Mouse (Mus musculus): Measurements from ENCODE around the gene Mpnd. TPM values are rescaled to one million over a fixed set of nuclear protein-coding genes. Genes with fewer than 3 reads are reported as not detected.

Gene Mpnd
- polyA plus RNA-seq (2016; fragmentation: Nextera tagmentation; extraction: Ambion mirVana), result 69.5 and 111 TPM in 2 replicates

DNA sequence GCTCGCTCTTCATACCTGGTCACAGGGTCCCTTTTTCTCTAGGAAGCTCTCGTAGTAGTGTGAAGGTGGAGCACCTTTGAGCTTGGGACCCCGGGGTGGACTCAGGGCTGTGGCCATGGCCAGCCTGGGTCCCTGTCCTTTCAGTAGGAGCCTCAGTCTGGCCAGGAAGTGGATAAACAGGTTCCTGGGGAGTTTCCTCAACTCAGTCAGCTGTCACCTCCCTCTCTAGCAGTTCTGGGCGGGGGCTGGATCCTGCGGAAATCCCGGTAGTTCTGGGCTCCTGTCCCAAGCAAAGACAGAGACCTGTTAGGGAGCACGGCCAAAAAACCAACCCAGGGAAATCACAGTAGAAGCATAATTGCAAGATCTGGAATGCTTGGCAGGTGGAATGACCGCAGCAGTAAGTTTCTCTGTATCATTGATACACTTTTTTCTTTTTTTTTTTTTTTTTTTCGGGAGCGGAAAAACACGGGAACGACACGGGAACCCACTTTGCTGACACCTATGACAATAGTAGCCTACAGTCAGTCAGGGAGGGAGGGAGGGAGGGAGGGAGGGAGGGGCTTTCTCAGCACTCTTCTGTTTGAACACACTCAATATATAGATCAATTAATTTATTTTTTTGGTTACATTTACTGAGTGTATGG lies at the start of gene Mpnd, which contains the start of gene Stap2:
Gene Mpnd (plus strand): TSS at position 297 of the 647 bp plus-strand sequence.
Gene Stap2 (minus strand): TSS at position 170 of the 647 bp plus-strand sequence.
- Histone ChIP-seq H3K36me3 (no peaks in the 10 kb centered on the region), H3K27me3 (ENCODE audit: insufficient read depth, poor library complexity, severe bottlenecking) (peaks cover 33% of the 10 kb centered on the region), H3K4me3 (peak within 1 kb of the TSS; percentile 27), H3K9me3 (no peaks in the 10 kb centered on the region), H3K4me1 (peaks cover 33% of the 10 kb centered on the region), H3K27ac (peak within 1 kb of the TSS; percentile 2; the same call in 1 of the 2 replicates)
- whole genome bisulfite sequencing, result 40% methylated on average over 13 of the region's 13 CpGs
- no peak for DNase-seq (ENCODE audit: low spot score)

DNA sequence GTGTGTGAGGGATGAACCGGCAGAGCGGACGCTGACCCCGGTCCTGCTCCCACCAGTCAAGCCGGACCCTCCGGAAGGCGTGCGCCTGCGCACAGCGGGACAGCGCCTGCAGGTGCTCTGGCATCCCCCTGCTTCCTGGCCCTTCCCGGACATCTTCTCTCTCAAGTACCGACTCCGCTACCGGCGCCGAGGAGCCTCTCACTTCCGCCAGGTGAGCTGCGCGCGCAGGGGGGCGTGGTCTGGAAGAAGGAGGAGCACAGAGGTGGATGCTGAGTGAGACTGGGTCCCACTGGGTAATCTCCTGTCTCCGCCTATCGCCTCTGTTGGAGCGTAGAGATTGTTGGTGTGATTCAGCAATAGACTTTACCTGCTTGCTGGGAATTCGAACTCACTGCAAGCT lies 49.4 kb upstream of the Mpnd start:
- peak; percentile 87 for DNase-seq (ENCODE audit: low spot score)
- no peaks in the 10 kb centered on the region for H3K9me3 ChIP-seq
- WGBS, result 1% methylated on average over 26 of the region's 26 CpGs
- peaks cover 19% of the 10 kb centered on the region for H3K4me1 ChIP-seq
- H3K27me3 ChIP-seq (ENCODE audit: insufficient read depth, poor library complexity, severe bottlenecking), result peaks cover 29% of the 10 kb centered on the region
- H3K27ac ChIP-seq, result peak overlapping the region; percentile 11; the same call in 1 of the 2 replicates
- H3K36me3 ChIP-seq, result peaks cover 5% of the 10 kb centered on the region; the same call in 1 of the 2 replicates
- peak overlapping the region; percentile 61 for H3K4me3 ChIP-seq

GRCm38 (mm10) chr17:55956591-55956990 lies 48.9 kb upstream of the Mpnd start:
- Histone ChIP-seq H3K9me3 (no peaks in the 10 kb centered on the region), H3K27me3 (ENCODE audit: insufficient read depth, poor library complexity, severe bottlenecking) (peaks cover 29% of the 10 kb centered on the region), H3K4me1 (peaks cover 19% of the 10 kb centered on the region), H3K36me3 (peaks cover 9% of the 10 kb centered on the region; the same call in 1 of the 2 replicates), H3K27ac (no peak overlapping the region), H3K4me3 (peak overlapping the region; percentile 61)
- peak; percentile 71 for DNase-seq (ENCODE audit: low spot score)
- 31% methylated on average over 6 of the region's 6 CpGs for WGBS

DNA sequence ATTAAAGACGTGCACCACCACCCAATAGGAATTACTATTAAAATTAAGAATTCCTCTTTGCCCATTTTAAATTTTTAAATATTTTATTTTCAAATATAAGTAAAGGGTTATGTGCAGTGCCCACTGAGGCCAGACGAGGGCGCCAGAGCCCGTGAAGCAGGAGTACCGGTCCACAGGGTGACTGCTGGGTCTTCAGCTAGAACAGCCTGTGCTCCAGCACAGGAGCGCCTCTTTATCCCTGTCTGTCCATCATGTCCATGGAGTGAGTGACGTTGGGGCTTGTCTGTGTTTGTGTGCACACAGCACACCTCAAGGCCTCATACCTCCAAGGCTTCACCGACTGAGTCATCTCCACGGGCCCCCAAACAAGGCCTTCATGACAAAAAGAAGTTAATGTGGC lies 48.3 kb upstream of the Mpnd start:
- Histone ChIP-seq H3K4me1 (peaks cover 19% of the 10 kb centered on the region), H3K27me3 (ENCODE audit: insufficient read depth, poor library complexity, severe bottlenecking) (peaks cover 27% of the 10 kb centered on the region), H3K36me3 (peaks cover 15% of the 10 kb centered on the region), H3K9me3 (no peaks in the 10 kb centered on the region), H3K4me3 (no peak overlapping the region), H3K27ac (no peak overlapping the region)
- WGBS, result 18% methylated on average over 9 of the region's 9 CpGs
- peak; percentile 78 for DNase-seq (ENCODE audit: low spot score)

- Histone ChIP-seq H3K27me3 (ENCODE audit: insufficient read depth, poor library complexity, severe bottlenecking) (peaks cover 20% of the 10 kb centered on the region), H3K9me3 (no peaks in the 10 kb centered on the region), H3K36me3 (peaks cover 19% of the 10 kb centered on the region), H3K4me1 (peaks cover 19% of the 10 kb centered on the region), H3K4me3 (peak overlapping the region; percentile 67), H3K27ac (peak overlapping the region; percentile 91)
- 71% methylated on average over 13 of the region's 13 CpGs for WGBS
- DNase-seq (ENCODE audit: low spot score), result no peak
Measured at GRCm38 (mm10) chr17:55957726-55958583, 47.6 kb upstream of the Mpnd start.

- Histone ChIP-seq H3K27ac (peak overlapping the region; percentile 91), H3K36me3 (peaks cover 25% of the 10 kb centered on the region), H3K27me3 (ENCODE audit: insufficient read depth, poor library complexity, severe bottlenecking) (peaks cover 19% of the 10 kb centered on the region), H3K4me1 (peaks cover 19% of the 10 kb centered on the region), H3K9me3 (no peaks in the 10 kb centered on the region), H3K4me3 (peak overlapping the region; percentile 67)
- 30% methylated on average over 2 of the region's 2 CpGs for WGBS
- DNase-seq (ENCODE audit: low spot score), result no peak
Measured at GRCm38 (mm10) chr17:55958584-55958886, 47.0 kb upstream of the Mpnd start.

GRCm38 (mm10) chr17:55958918-55959728 lies 46.4 kb upstream of the Mpnd start, which contains the start of gene Yju2:
Gene Yju2 (plus strand): TSS chr17:55959099.
- WGBS, result under 1% methylated on average over 45 of the region's 46 CpGs
- peak within 1 kb of the TSS; percentile 67 for H3K4me3 ChIP-seq
- H3K36me3 ChIP-seq, result peaks cover 30% of the 10 kb centered on the region
- H3K4me1 ChIP-seq, result peaks cover 19% of the 10 kb centered on the region
- peak within 1 kb of the TSS; percentile 91 for H3K27ac ChIP-seq
- H3K9me3 ChIP-seq, result no peaks in the 10 kb centered on the region
- peaks cover 15% of the 10 kb centered on the region for H3K27me3 ChIP-seq (ENCODE audit: insufficient read depth, poor library complexity, severe bottlenecking)
- peak; percentile 98 for DNase-seq (ENCODE audit: low spot score)

DNA sequence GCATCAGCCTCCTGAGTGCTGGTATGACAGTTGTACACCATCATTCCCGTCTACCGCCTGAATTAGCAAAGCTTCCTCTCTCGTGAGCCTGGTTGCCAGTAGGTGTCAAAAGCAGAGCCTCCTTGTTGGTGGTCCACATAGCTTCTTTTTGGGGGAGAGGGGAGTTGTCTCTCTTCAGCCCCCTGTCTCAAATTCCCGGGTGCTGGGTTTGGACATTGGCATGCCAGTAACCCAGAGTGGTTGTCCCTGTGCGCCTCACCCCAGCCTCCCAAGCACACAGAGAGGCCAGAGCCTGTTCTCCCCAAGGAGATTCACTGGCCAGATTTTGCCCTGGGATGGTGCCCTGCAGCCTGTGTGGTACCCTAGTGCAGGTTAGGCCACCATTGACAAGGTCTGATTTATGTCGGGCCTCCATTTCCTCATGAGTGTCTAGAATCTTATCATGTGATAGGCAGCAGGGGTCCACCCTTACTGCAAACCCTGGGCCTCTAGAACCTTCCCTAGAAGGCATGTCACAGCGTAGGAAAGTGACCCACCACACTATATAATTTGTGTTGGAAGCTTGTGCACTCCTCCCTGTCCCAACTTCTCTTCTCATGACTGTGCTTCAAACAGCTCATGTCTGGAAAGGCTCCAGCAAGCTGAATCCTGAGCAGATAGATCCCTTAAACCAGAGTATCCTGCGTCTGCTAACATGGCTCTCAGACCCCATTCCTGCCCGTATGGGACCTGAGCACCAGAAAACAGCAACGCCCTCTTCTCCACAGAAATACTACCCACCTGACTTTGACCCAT lies 45.4 kb upstream of the Mpnd start:
- H3K36me3 ChIP-seq, result peaks cover 40% of the 10 kb centered on the region
- H3K4me3 ChIP-seq, result peak overlapping the region; percentile 67
- peak; percentile 77 for DNase-seq (ENCODE audit: low spot score)
- 73% methylated on average over 10 of the region's 10 CpGs for WGBS
- peak overlapping the region; percentile 91; the same call in 1 of the 2 replicates for H3K27ac ChIP-seq
- peaks cover 19% of the 10 kb centered on the region for H3K4me1 ChIP-seq
- H3K27me3 ChIP-seq (ENCODE audit: insufficient read depth, poor library complexity, severe bottlenecking), result peaks cover 4% of the 10 kb centered on the region; the same call in 1 of the 2 replicates
- H3K9me3 ChIP-seq, result no peaks in the 10 kb centered on the region

DNA sequence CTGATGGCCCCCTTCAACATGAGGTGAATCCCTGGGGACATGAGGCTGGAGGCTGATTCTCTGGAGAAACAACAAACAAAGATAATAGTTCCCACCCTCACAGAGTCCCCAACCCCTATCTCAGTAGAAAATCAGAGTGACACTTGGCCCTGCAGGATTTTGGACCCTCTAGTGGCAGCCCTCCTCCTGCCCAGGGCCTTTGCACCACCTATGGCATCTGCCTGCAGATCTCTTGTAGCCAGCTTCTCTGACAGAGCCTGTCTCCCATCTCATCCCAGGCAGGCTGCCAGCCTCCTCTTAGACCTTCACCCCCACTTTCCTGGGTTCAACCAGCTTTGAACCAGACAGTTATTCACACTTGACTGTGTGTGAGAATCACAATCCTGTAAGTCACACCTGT lies 44.7 kb upstream of the Mpnd start:
- no peak overlapping the region for H3K27ac ChIP-seq
- no peaks in the 10 kb centered on the region for H3K9me3 ChIP-seq
- H3K4me3 ChIP-seq, result no peak overlapping the region
- no peaks in the 10 kb centered on the region for H3K27me3 ChIP-seq (ENCODE audit: insufficient read depth, poor library complexity, severe bottlenecking)
- peak; percentile 61 for DNase-seq (ENCODE audit: low spot score)
- peaks cover 19% of the 10 kb centered on the region for H3K4me1 ChIP-seq
- peaks cover 46% of the 10 kb centered on the region for H3K36me3 ChIP-seq

GRCm38 (mm10) chr17:55961631-55962030 lies 43.9 kb upstream of the Mpnd start:
- Histone ChIP-seq H3K27me3 (ENCODE audit: insufficient read depth, poor library complexity, severe bottlenecking) (no peaks in the 10 kb centered on the region), H3K27ac (no peak overlapping the region), H3K36me3 (peaks cover 53% of the 10 kb centered on the region), H3K4me3 (no peak overlapping the region), H3K4me1 (peaks cover 11% of the 10 kb centered on the region), H3K9me3 (no peaks in the 10 kb centered on the region)
- WGBS, result 95% methylated on average over 7 of the region's 7 CpGs
- peak; percentile 58 for DNase-seq (ENCODE audit: low spot score)

DNA sequence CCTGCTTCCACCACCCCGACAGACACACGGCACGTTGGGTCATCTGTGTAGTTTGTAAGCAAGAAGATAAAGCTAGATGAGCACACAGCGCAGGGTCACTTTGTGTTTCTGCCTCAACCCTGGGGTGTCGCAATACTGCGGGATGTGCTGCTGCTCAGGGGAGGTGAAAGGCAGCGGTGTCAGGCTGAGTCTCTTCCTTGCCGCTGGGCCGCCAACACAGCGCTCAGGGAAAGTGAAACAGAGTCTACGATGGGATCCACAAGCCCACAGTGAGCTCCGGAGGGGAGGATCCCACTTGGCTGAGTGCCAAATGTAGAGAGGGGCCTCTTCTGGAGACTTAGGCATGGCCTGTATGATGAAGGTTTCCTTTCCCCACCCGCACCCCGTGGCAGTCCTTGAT lies 42.3 kb upstream of the Mpnd start:
- H3K27ac ChIP-seq, result no peak overlapping the region
- H3K4me3 ChIP-seq, result no peak overlapping the region
- no peaks in the 10 kb centered on the region for H3K27me3 ChIP-seq (ENCODE audit: insufficient read depth, poor library complexity, severe bottlenecking)
- peaks cover 20% of the 10 kb centered on the region for H3K4me1 ChIP-seq
- H3K36me3 ChIP-seq, result peaks cover 66% of the 10 kb centered on the region
- DNase-seq (ENCODE audit: low spot score), result peak; percentile 73
- H3K9me3 ChIP-seq, result no peaks in the 10 kb centered on the region
- 83% methylated on average over 14 of the region's 14 CpGs for WGBS

GRCm38 (mm10) chr17:55964496-55964895 lies 41.0 kb upstream of the Mpnd start:
- no peak for DNase-seq (ENCODE audit: low spot score)
- H3K27me3 ChIP-seq (ENCODE audit: insufficient read depth, poor library complexity, severe bottlenecking), result no peaks in the 10 kb centered on the region
- peaks cover 66% of the 10 kb centered on the region for H3K36me3 ChIP-seq
- WGBS, result 87% methylated on average over 10 of the region's 10 CpGs
- H3K27ac ChIP-seq, result no peak overlapping the region
- no peak overlapping the region for H3K4me3 ChIP-seq
- H3K9me3 ChIP-seq, result no peaks in the 10 kb centered on the region
- peaks cover 30% of the 10 kb centered on the region for H3K4me1 ChIP-seq
